Mouse (Mus musculus) liver, embryonic 14 days (tissue): ENCODE measurements around the gene Pik3ip1. TPM values are rescaled to one million over a fixed set of nuclear protein-coding genes. Genes with fewer than 3 reads are reported as not detected.

Source experiments
- polyA plus RNA-seq: library from polyadenylated mRNA; depleted of rRNA; stranded (reverse); fragments of >200 nt; gene quantifications from 2 replicates; pipeline ENCODE4 v1.2.3, GENCODE M21; 2012; rRNA removed

Pik3ip1 gene
- polyA plus RNA-seq = 0.50 and 0.63 TPM in 2 replicates

GRCm38 (mm10) chr11:3329891-3330451 is at the start of gene Pik3ip1:
TSS of gene Pik3ip1 (plus strand) at chr11:3330401.

GRCm38 (mm10) chr11:3288521-3289301 is 41.5 kb upstream of the Pik3ip1 start, which contains the start of gene Patz1:
TSS of gene Patz1 (plus strand) at chr11:3288874.

Other genes with a start within 250 kb of the Pik3ip1 start
- 4.5 and 4.8 TPM in 2 replicates for gene Sfi1, start 136.9 kb upstream of the Pik3ip1 start, polyA plus RNA-seq
- 33.7 and 39.7 TPM in 2 replicates for gene Eif4enif1, start 128.0 kb upstream of the Pik3ip1 start, polyA plus RNA-seq
- gene Drg1, start 64.0 kb upstream of the Pik3ip1 start, polyA plus RNA-seq = 41.4 and 45.3 TPM in 2 replicates
- 15.1 and 16.6 TPM in 2 replicates for gene Patz1, start 41.5 kb upstream of the Pik3ip1 start, polyA plus RNA-seq
- gene Limk2, start 78.8 kb downstream of the Pik3ip1 start, polyA plus RNA-seq = 6.5 and 8.0 TPM in 2 replicates
- 5.2 and 5.4 TPM in 2 replicates for gene Rnf185, start 122.0 kb downstream of the Pik3ip1 start, polyA plus RNA-seq
- gene Pla2g3, start 157.9 kb downstream of the Pik3ip1 start, polyA plus RNA-seq = 0.05 and 0.09 TPM in 2 replicates
- 0.14 and 0.22 TPM in 2 replicates for gene Inpp5j, start 174.4 kb downstream of the Pik3ip1 start, polyA plus RNA-seq
- gene Selenom, start 184.3 kb downstream of the Pik3ip1 start, polyA plus RNA-seq = 8.2 and 9.4 TPM in 2 replicates
- gene Smtn, start 210.2 kb downstream of the Pik3ip1 start, polyA plus RNA-seq = 3.3 and 4.5 TPM in 2 replicates